Mouse (Mus musculus) induced T-regulatory cell, adult 2 months (primary cell): ENCODE measurements around the gene Msmb.
"Not testable (repeated sequence)": the region's sequence is repeated elsewhere in the genome, so short reads cannot be mapped to it uniquely, and the experiment has no call there.

Experiments
- DNase-seq: peaks from one replicate; pipeline ENCODE4 v3.0.0-alpha.2; 2012; ENCODE audit warnings: low read depth

Msmb gene

DNA sequence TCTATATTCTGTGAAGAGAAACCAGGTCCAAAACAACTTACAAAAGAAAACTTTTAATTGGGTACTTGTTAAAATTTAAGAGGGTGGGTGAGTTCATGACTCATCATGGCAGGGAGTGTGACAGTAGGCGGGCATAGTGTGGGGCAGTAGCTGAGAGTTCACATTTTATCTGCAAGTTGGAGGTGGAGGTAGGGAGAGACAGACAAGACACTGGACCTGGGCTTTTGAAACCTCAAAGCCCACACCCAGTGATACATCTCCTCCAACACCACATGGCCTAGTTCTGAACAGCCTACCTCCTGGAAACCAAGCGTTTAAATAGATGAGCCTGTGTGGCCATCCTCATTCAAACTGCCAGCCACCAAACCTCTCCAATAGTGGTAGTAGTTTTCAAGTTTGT lies 33.5 kb downstream of the Msmb start:
- no peak for DNase-seq

DNA sequence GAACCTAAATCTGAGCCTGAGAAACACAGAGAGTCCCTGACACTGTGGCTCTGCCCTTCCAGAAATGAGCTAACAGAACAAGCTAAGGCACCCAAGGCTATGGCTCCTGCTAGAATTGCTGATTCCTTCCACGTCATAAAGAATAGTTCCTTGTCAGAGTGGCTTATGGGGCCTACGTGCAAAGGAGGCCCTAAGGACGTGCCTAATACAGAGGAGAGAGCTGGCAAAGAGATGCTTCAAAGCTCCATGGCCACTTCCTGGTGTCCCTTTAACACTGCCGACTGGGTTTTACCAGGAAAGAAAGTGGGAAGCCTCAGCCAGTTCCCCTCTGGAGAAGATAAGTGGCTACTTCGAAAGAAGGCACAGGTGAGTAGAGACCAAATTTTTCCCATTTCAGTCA lies 34.8 kb downstream of the Msmb start:
- not testable (repeated sequence) for DNase-seq

DNA sequence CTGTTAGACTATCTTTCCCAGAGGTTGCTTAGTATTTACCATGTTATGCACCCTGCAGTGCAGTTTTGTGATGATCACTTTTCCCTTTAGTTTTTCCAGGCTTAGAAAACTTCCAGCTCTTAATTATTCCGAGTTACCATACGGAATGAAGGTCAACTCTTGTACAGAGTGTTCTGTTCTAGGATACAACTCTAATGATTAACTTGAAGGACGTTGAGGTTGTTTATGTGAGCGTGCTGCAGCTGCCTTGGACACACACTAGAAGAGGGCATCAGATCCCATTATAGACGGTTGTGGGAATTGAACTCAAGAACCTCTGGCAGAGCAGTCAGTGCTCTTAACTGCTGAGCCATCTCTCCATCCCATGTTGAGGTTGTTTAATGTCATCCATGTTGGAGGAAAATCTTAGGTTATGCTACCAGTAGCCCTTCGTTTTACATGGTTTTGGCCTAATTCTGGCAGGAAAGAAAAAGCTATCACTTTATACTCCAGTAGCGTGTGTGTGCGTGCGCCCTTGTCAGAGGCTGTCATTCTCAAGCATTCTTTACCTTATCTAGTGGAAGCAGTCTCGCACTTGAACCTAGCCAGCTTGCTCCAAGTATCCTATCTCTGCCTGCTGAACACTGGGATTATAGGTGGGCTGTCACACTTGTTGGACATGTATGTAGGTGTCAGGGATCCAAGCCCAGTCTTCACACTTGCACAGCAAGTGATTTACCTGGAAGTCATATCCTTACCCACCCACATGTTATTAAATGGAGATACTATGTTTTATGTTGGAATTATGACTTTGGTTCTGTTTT lies 37.8 kb downstream of the Msmb start:
- no peak for DNase-seq

DNA sequence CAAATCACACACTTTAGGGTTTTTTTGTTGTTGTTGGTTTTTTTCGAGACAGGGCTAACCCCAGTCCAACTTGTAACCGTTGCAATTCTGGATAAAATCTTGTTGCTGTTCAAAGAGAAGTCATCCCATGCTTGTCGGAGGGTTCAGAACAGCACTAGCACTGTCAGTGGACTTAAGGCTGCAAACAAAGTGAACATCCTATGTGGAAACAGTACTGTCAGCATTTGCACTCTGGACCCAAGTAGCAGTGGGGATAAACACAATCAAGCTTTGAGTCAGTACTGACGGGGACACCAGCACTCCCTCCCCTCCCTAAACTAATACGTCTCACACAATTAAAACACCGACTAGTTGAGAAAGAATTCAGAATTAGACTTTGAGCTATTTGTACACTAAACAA lies 39.0 kb downstream of the Msmb start:
- no peak for DNase-seq

DNA sequence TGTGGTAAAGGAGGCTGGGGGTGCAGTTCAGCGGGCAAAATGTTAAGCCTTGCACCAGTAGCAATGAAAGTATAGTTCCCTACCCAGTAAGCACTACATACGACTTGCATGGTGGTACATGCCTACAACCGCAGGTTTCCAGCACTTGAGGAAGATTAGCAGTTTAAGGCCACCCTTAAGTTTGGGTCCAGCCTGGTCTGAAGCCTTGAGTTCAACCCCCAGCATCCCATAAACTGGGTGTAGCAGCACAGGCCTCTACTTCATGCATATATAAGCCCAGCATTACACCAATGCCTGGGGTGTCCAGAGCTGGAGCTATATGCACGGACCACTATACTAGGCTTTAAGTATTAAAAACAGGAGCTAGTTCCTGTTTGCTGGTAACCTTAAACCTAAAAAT lies 42.0 kb downstream of the Msmb start:
- DNase-seq = no peak

DNA sequence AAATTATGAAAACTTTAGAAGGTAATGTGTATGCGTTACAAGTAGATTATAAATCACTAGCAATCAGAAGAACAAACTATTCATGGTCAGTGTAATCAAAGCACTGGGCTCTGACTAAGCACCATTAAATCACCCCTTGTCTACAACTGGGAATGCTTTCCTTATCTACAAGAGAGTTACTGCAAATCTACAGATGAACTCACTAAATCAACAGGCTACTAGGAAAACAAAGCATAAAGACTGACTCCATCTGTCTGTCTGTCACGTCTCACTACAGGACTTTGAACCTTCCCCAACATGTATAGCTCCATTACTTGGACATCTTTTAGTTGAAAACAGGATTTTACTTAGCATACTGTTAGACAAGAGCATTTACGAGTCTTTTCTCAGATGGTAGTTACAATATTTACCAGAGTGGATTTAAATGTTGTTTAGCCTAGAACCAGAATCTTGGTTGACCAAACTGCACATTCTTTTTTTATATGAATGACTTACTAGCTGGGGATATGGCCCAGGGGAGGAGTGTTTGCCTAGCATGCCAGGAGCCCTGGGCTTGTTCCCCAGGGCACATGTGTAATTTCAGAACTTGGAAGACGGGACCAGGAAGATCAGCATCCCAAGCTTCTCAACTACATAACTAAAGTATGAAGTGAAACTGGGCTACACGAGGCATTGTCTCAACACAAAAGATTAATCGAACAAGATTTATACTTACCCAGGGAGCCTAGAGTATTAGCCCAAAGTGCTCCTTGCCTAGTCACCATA lies 49.0 kb downstream of the Msmb start:
- no peak for DNase-seq

DNA sequence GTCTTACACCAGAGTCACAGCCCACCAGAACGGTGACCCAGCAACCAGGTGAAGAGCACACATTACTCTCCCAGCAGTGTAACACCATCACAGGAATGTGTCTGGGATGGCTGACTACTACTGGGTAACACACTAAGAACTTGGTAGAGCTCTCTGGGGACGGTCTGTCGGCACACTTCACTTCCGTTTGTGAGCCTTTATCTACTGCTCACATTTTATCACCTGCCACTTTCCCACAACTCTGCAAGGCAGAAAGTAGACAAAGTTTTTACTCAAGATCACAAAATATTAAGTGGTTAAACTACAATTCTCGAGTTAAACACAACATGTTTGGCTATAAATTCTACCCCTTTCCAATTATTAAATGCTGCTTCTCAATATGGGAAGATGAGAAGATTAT lies 50.1 kb downstream of the Msmb start:
- no peak for DNase-seq

DNA sequence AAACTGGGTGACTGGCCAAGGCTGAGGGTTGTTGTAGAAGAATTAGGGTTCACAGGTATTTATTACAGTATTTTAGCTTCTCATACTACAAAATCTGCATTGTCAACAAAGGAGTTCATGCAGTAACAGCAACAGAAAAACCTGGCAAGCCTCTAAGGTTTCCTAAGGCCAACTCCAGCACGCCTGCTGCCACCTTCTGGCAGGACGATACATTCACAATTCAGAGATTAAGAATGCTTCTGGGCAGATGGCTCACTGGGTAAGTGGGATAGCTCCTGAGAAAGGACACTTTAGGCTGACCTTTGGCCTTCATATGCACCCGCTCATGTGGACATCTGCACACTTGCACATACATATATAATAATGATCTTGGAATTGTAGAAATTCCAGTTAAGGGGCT lies 50.6 kb downstream of the Msmb start:
- DNase-seq = peak; percentile 64

DNA sequence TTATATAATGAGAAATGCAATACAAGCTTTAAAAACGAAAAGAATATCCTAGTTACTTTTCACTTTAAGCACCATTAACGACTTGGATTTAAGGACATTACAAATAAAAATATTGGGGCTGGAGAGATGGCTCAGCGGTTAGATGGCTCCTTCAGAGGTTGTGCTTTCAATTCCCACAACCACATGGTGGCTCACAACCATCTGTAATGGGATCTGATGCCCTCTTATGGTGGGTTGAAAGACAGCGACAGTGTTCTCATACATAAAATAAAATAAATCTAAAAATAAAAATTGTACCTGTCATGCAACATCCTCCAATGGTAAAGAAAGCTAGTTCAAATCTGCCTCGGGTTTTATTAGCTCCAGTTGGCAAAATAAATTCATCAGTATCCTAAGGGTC lies 51.7 kb downstream of the Msmb start:
- DNase-seq = not testable (repeated sequence)

DNA sequence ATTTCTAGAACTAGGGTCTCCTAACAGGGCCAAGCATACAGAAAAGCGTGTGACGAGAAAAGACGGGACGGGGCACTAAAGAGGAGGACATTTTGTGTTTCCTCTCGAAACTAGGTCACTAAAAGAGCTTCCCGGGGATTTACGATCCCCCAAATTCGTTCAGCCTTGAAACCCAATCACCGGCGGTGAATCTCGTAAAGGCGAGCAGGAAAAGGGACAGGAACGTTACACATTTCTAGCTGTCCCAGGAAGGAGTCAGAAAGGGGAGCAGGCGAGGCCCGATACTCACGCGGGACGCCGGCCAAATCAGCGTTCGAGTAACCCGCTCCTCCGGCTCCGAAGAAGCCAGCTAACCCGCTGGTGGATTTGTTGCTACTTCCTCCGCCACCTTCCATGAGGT lies 59.5 kb downstream of the Msmb start:
- DNase-seq = peak; percentile 69

DNA sequence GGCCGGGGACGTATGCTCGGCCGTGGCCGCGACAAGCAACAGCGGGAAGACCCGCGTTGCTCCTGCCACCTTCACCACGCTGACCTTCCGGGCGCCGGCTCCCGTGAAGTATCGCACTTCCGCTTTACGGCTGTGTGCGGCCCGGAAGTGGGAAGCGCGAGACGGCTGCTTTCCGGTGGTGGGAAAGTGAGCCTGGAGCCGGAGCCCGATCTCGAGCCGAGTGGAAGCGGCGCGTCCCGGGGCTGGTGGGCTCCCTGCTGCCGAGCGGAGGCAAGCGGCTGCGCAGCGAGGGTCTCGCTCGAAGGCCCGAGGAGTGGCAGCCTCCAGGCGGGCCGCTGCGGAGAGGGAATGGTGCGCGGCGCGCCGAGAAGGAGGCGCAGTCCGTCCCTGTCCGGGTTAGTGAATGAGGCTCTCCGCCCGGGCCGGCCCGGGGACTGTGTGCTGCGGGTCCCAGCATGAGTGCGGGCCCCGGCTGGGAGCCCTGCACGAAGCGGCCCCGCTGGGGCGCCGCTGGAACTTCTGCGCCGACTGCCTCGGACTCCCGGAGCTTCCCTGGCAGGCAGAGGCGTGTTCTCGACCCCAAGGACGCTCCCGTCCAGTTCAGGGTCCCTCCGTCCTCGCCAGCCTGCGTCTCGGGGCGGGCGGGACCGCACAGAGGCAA lies 60.1 kb downstream of the Msmb start, which contains the start of the genes Timm23 and Parg:
TSS of gene Timm23 (minus strand) at position 108 of the 661 bp plus-strand sequence.
TSS of gene Parg (plus strand) at position 159 of the 661 bp plus-strand sequence.
- peak; percentile 91 for DNase-seq
